Mouse (Mus musculus) stomach, embryonic 16.5 days (tissue): ENCODE data around the gene Zfp526. TPM values are rescaled to one million over a fixed set of nuclear protein-coding genes. Genes with fewer than 3 reads are reported as not detected.
A peak's percentile ranks its signal among the peaks of the same experiment; 100 is the strongest.
"Not testable (repeated sequence)": the region's sequence is repeated elsewhere in the genome, so short reads cannot be mapped to it uniquely, and the experiment has no call there.

Source experiments
- ATAC-seq: fragments of 200-750 bp; cut with Nextera tagmentation; 2 replicates; pipeline ENCODE4 v1.8.0; 2017; ENCODE audit warnings: moderate number of reproducible peaks, moderate TSS enrichment; ENCODE audit not compliant: insufficient read depth, low FRiP score
- H3K27ac ChIP-seq: fragments of 300-500 bp; sonication (generic); 2 replicates; pipeline ENCODE4 v1.5.1; 2014; ENCODE audit warnings: low read length
- H3K27me3 ChIP-seq: fragments of 300-500 bp; sonication (generic); 2 replicates; pipeline ENCODE4 v1.6.1; 2014; ENCODE audit warnings: low read length, control low read depth, mixed read lengths; ENCODE audit not compliant: control insufficient read depth, insufficient read depth
- H3K36me3 ChIP-seq: fragments of 300-500 bp; sonication (generic); 2 replicates; pipeline ENCODE4 v1.6.1; 2014; ENCODE audit warnings: low read length; ENCODE audit not compliant: control insufficient read depth, insufficient read depth
- H3K4me1 ChIP-seq: fragments of 300-500 bp; sonication (generic); 2 replicates; pipeline ENCODE4 v1.6.1; 2014; ENCODE audit warnings: low read length, control low read depth, mixed read lengths; ENCODE audit not compliant: control insufficient read depth, insufficient read depth
- H3K4me2 ChIP-seq: fragments of 300-500 bp; sonication (generic); 2 replicates; pipeline ENCODE4 v1.6.1; 2014; ENCODE audit warnings: low read depth, low read length, mixed read lengths
- H3K4me3 ChIP-seq: fragments of 300-500 bp; sonication (generic); replicated peaks from 2 replicates; pipeline ENCODE4 v1.5.1; 2014; ENCODE audit warnings: mild to moderate bottlenecking, low read length
- H3K9ac ChIP-seq: fragments of 300-500 bp; sonication (generic); 2 replicates; pipeline ENCODE4 v1.6.1; 2014; ENCODE audit warnings: low read length
- H3K9me3 ChIP-seq: fragments of 300-500 bp; sonication (generic); replicated peaks from 2 replicates; pipeline ENCODE4 v1.6.1; 2016; ENCODE audit warnings: low read length, control low read depth; ENCODE audit not compliant: control insufficient read depth
- WGBS: fragments of 180-500 bp; shearing (Covaris S2); extraction: QIAGEN DNeasy Blood & Tissue Kit; methylation state at CpG from one replicate; pipeline ENCODE4 v1.1.7; 2014; 5-methylcytosine and 5-hydroxymethylcytosine counted together
- polyA plus RNA-seq: library from polyadenylated mRNA; unstranded; fragments of >200 nt; fragmentation: Nextera tagmentation; extraction: Ambion mirVana; gene quantifications from 2 replicates; pipeline ENCODE4 v1.2.1, GENCODE M21; 2015

Gene Zfp526
- polyA plus RNA-seq, 1 experiment from 2014 or later = 2.9 TPM

GRCm38 (mm10) chr7:25251071-25251791, 30.0 kb downstream of the Zfp526 start:
- Histone ChIP-seq H3K4me3 (peak overlapping the region; percentile 75), H3K27me3 (no peaks in the 10 kb centered on the region), H3K36me3 (no peaks in the 10 kb centered on the region), H3K9ac (peak overlapping the region; percentile 89), H3K9me3 (no peaks in the 10 kb centered on the region), H3K4me1 (peaks cover 33% of the 10 kb centered on the region), H3K4me2 (peak overlapping the region; percentile 93), H3K27ac (peak overlapping the region; percentile 99)
- WGBS = 3% methylated on average over 22 of the region's 22 CpGs
- peak; percentile 41 for ATAC-seq

GRCm38 (mm10) chr7:25251822-25252221, 30.6 kb downstream of the Zfp526 start:
- Histone ChIP-seq H3K4me2 (peak overlapping the region; percentile 93), H3K9me3 (no peaks in the 10 kb centered on the region), H3K9ac (peak overlapping the region; percentile 89), H3K4me3 (peak overlapping the region; percentile 75), H3K27me3 (no peaks in the 10 kb centered on the region), H3K36me3 (no peaks in the 10 kb centered on the region), H3K27ac (peak overlapping the region; percentile 99), H3K4me1 (peaks cover 27% of the 10 kb centered on the region)
- ATAC-seq = no peak
- 23% methylated on average over 8 of the region's 8 CpGs for WGBS

- H3K9ac ChIP-seq = no peak overlapping the region
- no peaks in the 10 kb centered on the region for H3K4me1 ChIP-seq
- H3K4me3 ChIP-seq = no peak overlapping the region
- WGBS = 75% methylated on average over 1 of the region's 1 CpGs
- no peak overlapping the region for H3K27ac ChIP-seq
- no peak for ATAC-seq
- no peak overlapping the region for H3K4me2 ChIP-seq
- no peaks in the 10 kb centered on the region for H3K27me3 ChIP-seq
- H3K9me3 ChIP-seq = no peaks in the 10 kb centered on the region
- H3K36me3 ChIP-seq = no peaks in the 10 kb centered on the region
Measured at GRCm38 (mm10) chr7:25261896-25262295, 40.7 kb downstream of the Zfp526 start.

GRCm38 (mm10) chr7:25263968-25264870, 43.0 kb downstream of the Zfp526 start:
- Histone ChIP-seq H3K9ac (no peak overlapping the region), H3K27ac (no peak overlapping the region), H3K9me3 (no peaks in the 10 kb centered on the region), H3K27me3 (no peaks in the 10 kb centered on the region), H3K36me3 (no peaks in the 10 kb centered on the region), H3K4me1 (peaks cover 6% of the 10 kb centered on the region; the same call in 1 of the 2 replicates), H3K4me3 (no peak overlapping the region), H3K4me2 (no peak overlapping the region)
- WGBS = 37% methylated on average over 17 of the region's 17 CpGs
- ATAC-seq = no peak

GRCm38 (mm10) chr7:25265743-25266142, 44.5 kb downstream of the Zfp526 start:
- peaks cover 17% of the 10 kb centered on the region for H3K4me1 ChIP-seq
- not testable (repeated sequence) for H3K9ac ChIP-seq, H3K36me3 ChIP-seq, H3K9me3 ChIP-seq, H3K4me2 ChIP-seq, H3K27me3 ChIP-seq, ATAC-seq, H3K27ac ChIP-seq, H3K4me3 ChIP-seq
- WGBS = 79% methylated on average over 5 of the region's 5 CpGs

GRCm38 (mm10) chr7:25266180-25266962, 45.1 kb downstream of the Zfp526 start:
- no peak for ATAC-seq
- Histone ChIP-seq H3K4me1 (peaks cover 17% of the 10 kb centered on the region), H3K27ac (no peak overlapping the region), H3K4me3 (no peak overlapping the region), H3K9ac (no peak overlapping the region), H3K4me2 (peak overlapping the region; percentile 59; the same call in 1 of the 2 replicates), H3K27me3 (no peaks in the 10 kb centered on the region), H3K36me3 (peaks cover 3% of the 10 kb centered on the region; the same call in 1 of the 2 replicates), H3K9me3 (no peaks in the 10 kb centered on the region)
- 85% methylated on average over 8 of the region's 8 CpGs for WGBS

- H3K9me3 ChIP-seq = no peaks in the 10 kb centered on the region
- H3K4me2 ChIP-seq = peak within 1 kb of the TSS; percentile 83
- peak; percentile 88 for ATAC-seq
- 0% methylated on average over 29 of the region's 29 CpGs for WGBS
- H3K9ac ChIP-seq = peak within 1 kb of the TSS; percentile 95
- H3K27ac ChIP-seq = peak within 1 kb of the TSS; percentile 95
- H3K27me3 ChIP-seq = no peaks in the 10 kb centered on the region
- H3K4me1 ChIP-seq = peaks cover 17% of the 10 kb centered on the region
- peaks cover 13% of the 10 kb centered on the region; the same call in 1 of the 2 replicates for H3K36me3 ChIP-seq
- H3K4me3 ChIP-seq = peak within 1 kb of the TSS; percentile 89
Measured at GRCm38 (mm10) chr7:25267301-25267750, 46.1 kb downstream of the Zfp526 start, which contains the start of gene Cic. Cic (plus strand) TSS chr7:25267704.

GRCm38 (mm10) chr7:25267751-25268463, 46.7 kb downstream of the Zfp526 start:
- ATAC-seq = peak; percentile 94
- Histone ChIP-seq H3K9ac (peak overlapping the region; percentile 95), H3K4me2 (peak overlapping the region; percentile 83), H3K4me3 (peak overlapping the region; percentile 89), H3K27ac (peak overlapping the region; percentile 95), H3K9me3 (no peaks in the 10 kb centered on the region), H3K27me3 (no peaks in the 10 kb centered on the region), H3K36me3 (peaks cover 14% of the 10 kb centered on the region; the same call in 1 of the 2 replicates), H3K4me1 (peaks cover 17% of the 10 kb centered on the region)
- under 1% methylated on average over 33 of the region's 33 CpGs for WGBS
